Mouse (Mus musculus) bone marrow macrophage, adult 2 months (primary cell): ENCODE results near the gene Ptprd.

Experiments
- CTCF ChIP-seq: IDR thresholded peaks from 2 replicates; pipeline ENCODE4 v1.5.1; 2012; ENCODE audit warnings: low read depth, mild to moderate bottlenecking, low read length, moderate library complexity
- POLR2A ChIP-seq: IDR thresholded peaks from 2 replicates; pipeline ENCODE4 v1.6.1; 2012; ENCODE audit warnings: mild to moderate bottlenecking, low read depth, low read length, borderline replicate concordance

DNA sequence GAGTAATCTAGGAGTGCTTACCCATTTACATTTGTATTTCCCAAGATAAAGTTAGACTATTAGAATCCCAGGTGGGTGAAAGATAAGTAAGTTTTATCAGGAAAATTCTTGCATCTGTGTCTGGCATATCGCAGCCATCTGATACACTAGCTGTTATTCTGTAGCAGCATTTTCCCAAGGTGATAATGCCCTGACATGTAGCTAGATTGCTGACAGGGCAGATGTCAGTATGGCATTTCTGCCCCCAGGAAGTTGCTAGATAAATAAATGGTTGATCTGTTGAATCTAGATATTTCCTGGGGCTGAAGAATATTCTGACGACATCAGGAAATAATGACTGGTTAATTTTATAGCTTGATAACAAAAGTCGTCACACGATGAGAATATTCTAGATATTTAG, 2119.9 kb downstream of the Ptprd start:
- TF ChIP-seq POLR2A (no peak), CTCF (no peak)
